Mouse (Mus musculus) hindbrain, embryonic 15.5 days (tissue): ENCODE data around the gene Defb36. TPM values are rescaled to one million over a fixed set of nuclear protein-coding genes. Genes with fewer than 3 reads are reported as not detected.
A peak's percentile ranks its signal among the peaks of the same experiment; 100 is the strongest.

Source experiments
- ATAC-seq: fragments of 200-750 bp; cut with Nextera tagmentation; 2 replicates; pipeline ENCODE4 v1.8.0; 2017; ENCODE audit warnings: low read depth, moderate number of reproducible peaks, moderate TSS enrichment; ENCODE audit not compliant: low FRiP score
- H3K27ac ChIP-seq: fragments of 300-500 bp; sonication (generic); replicated peaks from 2 replicates; pipeline ENCODE4 v1.5.1; 2015; ENCODE audit warnings: mild to moderate bottlenecking, inconsistent platforms
- H3K27me3 ChIP-seq: fragments of 300-500 bp; sonication (generic); 2 replicates; pipeline ENCODE4 v1.6.1; 2015; ENCODE audit warnings: control low read depth, inconsistent platforms
- H3K36me3 ChIP-seq: fragments of 300-500 bp; sonication (generic); 2 replicates; pipeline ENCODE4 v1.6.1; 2015; ENCODE audit warnings: control low read depth, inconsistent platforms
- H3K4me1 ChIP-seq: fragments of 300-500 bp; sonication (generic); replicated peaks from 2 replicates; pipeline ENCODE4 v1.6.1; 2015; ENCODE audit warnings: control low read depth, inconsistent platforms
- H3K4me2 ChIP-seq: fragments of 300-500 bp; sonication (generic); 2 replicates; pipeline ENCODE4 v1.6.1; 2015; ENCODE audit warnings: moderate library complexity, mild to moderate bottlenecking, inconsistent platforms
- H3K4me3 ChIP-seq: fragments of 300-500 bp; sonication (generic); 2 replicates; pipeline ENCODE4 v1.5.1; 2015; ENCODE audit warnings: mild to moderate bottlenecking, inconsistent platforms
- H3K9ac ChIP-seq: fragments of 300-500 bp; sonication (generic); 2 replicates; pipeline ENCODE4 v1.6.1; 2015; ENCODE audit warnings: inconsistent platforms
- H3K9me3 ChIP-seq: fragments of 300-500 bp; sonication (generic); 2 replicates; pipeline ENCODE4 v1.6.1; 2016; ENCODE audit warnings: control low read depth, inconsistent platforms
- WGBS: fragments of 180-500 bp; shearing (Covaris S2); methylation state at CpG from one replicate; pipeline ENCODE4 v1.1.7; 2015; 5-methylcytosine and 5-hydroxymethylcytosine counted together
- polyA plus RNA-seq: library from polyadenylated mRNA; unstranded; fragments of >200 nt; fragmentation: Nextera tagmentation; extraction: Ambion mirVana; gene quantifications from 2 replicates; pipeline ENCODE4 v1.2.1, GENCODE M21; 2015

Gene Defb36
- polyA plus RNA-seq, 1 experiment from 2014 or later: not detected

DNA sequence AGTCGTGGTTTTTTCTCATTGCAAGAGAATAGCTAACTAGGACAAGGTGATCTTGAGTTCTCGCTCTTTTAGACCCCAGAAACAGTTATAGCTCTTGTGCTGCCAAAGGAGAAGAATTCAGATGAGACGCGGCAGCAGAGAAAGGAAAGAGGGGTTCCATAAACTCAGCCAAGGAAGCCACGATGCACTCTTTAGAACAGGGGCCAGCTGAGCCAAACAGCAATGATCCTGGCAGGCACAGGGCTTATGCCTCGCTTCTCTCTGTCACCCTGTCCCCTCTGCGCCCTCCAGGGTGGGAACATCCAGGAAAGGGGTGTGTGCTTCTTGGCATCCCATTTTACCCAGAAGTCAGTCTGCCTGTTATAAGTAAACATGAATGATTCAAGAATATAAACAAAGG lies 4.8 kb upstream of the Defb36 start, which contains the start of gene Defb45:
Defb45 (minus strand) TSS at position 101 of the 400 bp plus-strand sequence.
- H3K9ac ChIP-seq: no peak within 1 kb of the TSS
- no peaks in the 10 kb centered on the region for H3K36me3 ChIP-seq
- no peak within 1 kb of the TSS for H3K4me3 ChIP-seq
- H3K4me1 ChIP-seq: no peaks in the 10 kb centered on the region
- no peak for ATAC-seq
- 72% methylated on average over 7 of the region's 7 CpGs for WGBS
- H3K9me3 ChIP-seq: no peaks in the 10 kb centered on the region
- H3K27me3 ChIP-seq: no peaks in the 10 kb centered on the region
- no peak within 1 kb of the TSS for H3K4me2 ChIP-seq
- H3K27ac ChIP-seq: no peak within 1 kb of the TSS

DNA sequence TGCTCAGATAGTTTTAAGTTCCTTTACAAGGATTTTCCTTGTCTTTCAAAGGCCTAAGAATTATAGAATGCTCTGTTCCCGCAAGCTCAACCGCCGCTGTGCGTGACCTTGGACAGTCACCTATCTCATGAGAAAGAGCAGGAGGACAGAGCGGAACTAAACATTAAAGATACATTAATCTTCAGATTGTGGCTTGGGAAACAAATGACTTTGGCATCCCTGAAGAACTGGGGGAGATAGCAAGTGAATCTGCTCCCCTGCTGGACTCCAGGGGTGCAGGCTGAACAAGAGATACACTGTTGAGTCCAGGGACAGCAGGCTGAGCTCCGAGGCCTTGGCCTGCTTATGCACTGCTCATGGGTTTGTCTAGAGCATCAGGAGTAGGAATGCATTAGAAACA lies 4.1 kb upstream of the Defb36 start:
- WGBS: 64% methylated on average over 6 of the region's 6 CpGs
- no peaks in the 10 kb centered on the region for H3K27me3 ChIP-seq
- no peak overlapping the region for H3K9ac ChIP-seq
- H3K36me3 ChIP-seq: no peaks in the 10 kb centered on the region
- no peak for ATAC-seq
- H3K27ac ChIP-seq: no peak overlapping the region
- no peak overlapping the region for H3K4me3 ChIP-seq
- no peaks in the 10 kb centered on the region for H3K9me3 ChIP-seq
- H3K4me1 ChIP-seq: no peaks in the 10 kb centered on the region
- H3K4me2 ChIP-seq: no peak overlapping the region

DNA sequence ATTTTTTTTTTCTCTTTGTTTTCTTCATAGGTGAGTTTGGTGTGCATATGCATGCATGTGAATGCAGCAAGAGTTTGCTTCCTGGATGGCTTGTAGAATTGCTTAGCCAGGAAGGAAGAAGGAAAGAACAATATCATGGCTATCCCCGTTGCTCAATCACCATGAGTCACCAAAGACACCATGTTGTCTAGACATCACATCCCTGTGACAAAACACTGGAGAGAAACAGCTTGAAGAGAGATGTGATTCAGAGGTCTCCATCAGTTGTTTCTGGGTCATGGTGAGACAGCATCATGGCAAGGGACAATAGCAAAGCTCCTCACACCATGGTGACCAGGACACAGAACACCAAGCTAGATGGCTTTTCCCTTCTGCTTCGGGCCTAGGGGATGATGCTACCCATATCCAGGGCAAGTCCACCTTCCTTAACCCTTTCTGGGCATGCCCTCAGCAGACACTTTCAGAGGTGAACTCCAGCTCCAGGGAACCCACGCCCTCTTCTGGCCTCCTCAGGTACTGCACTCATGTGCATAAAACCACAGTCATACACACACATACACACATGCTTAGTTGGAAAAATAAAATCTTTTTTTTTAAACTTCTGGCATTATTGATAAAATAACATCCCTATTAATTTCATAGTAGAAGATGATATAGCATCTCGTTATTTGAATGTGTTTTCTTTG lies 2.7 kb upstream of the Defb36 start:
- no peak for ATAC-seq
- WGBS: 77% methylated on average over 4 of the region's 4 CpGs
- Histone ChIP-seq H3K4me3 (no peak overlapping the region), H3K9me3 (no peaks in the 10 kb centered on the region), H3K4me2 (no peak overlapping the region), H3K27ac (no peak overlapping the region), H3K4me1 (no peaks in the 10 kb centered on the region), H3K27me3 (no peaks in the 10 kb centered on the region), H3K36me3 (no peaks in the 10 kb centered on the region), H3K9ac (no peak overlapping the region)

DNA sequence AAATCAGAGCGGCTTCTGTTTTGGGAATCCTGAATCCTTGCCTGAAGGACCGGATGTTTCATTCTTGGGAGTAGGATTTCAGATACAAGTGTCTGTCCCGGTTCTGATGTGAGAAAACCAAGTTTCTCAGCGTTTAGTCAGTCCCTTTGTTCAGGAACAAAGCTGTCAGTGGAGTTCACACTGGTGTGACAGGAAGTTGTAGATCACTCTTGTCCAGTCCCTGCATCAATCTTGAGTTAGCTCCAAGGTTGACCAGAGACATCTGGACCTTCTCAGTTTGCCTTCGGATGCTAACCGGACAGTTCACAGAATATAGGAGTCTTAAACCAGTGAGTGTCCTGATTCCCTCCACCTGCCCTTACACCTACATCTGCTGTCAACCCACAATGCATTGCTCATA lies 3.6 kb downstream of the Defb36 start:
- ATAC-seq: no peak
- no peak overlapping the region for H3K4me3 ChIP-seq
- no peak overlapping the region for H3K4me2 ChIP-seq
- no peaks in the 10 kb centered on the region for H3K27me3 ChIP-seq
- no peak overlapping the region for H3K27ac ChIP-seq
- H3K4me1 ChIP-seq: no peaks in the 10 kb centered on the region
- H3K9ac ChIP-seq: no peak overlapping the region
- H3K9me3 ChIP-seq: no peaks in the 10 kb centered on the region
- H3K36me3 ChIP-seq: no peaks in the 10 kb centered on the region
- 72% methylated on average over 6 of the region's 6 CpGs for WGBS

DNA sequence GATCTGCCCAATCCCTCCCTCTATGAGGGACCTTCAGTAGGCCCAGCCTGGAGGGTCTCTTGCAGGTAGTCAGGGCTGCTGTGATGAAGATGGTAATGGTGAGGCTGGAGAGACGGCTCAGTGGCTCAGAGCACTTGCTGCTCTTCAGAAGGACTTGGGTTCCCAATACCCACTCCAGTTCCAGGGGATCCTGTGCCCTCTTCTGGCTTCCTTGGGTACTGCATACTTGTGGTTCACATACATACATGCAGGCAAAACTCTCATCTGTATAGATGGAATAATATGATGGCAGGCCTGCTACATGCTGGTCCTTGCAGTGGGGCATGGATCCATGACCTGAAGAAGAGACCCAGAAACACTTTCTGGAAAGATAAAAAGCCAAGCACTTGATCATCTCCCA lies 4.6 kb downstream of the Defb36 start:
- H3K27me3 ChIP-seq: no peaks in the 10 kb centered on the region
- no peaks in the 10 kb centered on the region for H3K4me1 ChIP-seq
- 94% methylated on average over 1 of the region's 1 CpGs for whole genome bisulfite sequencing
- H3K4me2 ChIP-seq: no peak overlapping the region
- H3K4me3 ChIP-seq: no peak overlapping the region
- ATAC-seq: no peak
- H3K36me3 ChIP-seq: no peaks in the 10 kb centered on the region
- no peak overlapping the region for H3K27ac ChIP-seq
- no peaks in the 10 kb centered on the region for H3K9me3 ChIP-seq
- no peak overlapping the region for H3K9ac ChIP-seq

DNA sequence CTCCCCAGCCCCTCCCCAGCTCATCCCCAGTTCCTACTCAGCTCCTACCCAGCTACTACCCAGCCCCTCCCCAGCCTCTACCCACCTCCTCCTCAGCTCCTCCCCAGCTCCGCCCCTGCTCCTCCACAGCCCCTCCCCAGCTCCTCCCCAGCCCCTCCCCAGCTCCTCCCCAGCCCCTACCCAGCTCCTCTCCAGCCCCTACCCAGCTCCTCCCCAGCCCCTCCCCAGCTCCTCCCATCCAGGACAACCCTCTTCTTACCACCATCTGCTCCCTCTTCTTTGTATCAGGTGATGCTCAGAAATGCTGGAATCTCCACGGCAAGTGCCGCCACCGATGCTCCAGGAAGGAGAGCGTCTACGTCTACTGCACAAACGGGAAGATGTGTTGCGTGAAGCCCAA lies 8.1 kb downstream of the Defb36 start:
- no peak for ATAC-seq
- no peaks in the 10 kb centered on the region for H3K36me3 ChIP-seq
- WGBS: 37% methylated on average over 8 of the region's 8 CpGs
- no peaks in the 10 kb centered on the region for H3K27me3 ChIP-seq
- H3K27ac ChIP-seq: no peak overlapping the region
- no peak overlapping the region for H3K9ac ChIP-seq
- H3K9me3 ChIP-seq: no peaks in the 10 kb centered on the region
- H3K4me2 ChIP-seq: no peak overlapping the region
- no peaks in the 10 kb centered on the region for H3K4me1 ChIP-seq
- no peak overlapping the region for H3K4me3 ChIP-seq

DNA sequence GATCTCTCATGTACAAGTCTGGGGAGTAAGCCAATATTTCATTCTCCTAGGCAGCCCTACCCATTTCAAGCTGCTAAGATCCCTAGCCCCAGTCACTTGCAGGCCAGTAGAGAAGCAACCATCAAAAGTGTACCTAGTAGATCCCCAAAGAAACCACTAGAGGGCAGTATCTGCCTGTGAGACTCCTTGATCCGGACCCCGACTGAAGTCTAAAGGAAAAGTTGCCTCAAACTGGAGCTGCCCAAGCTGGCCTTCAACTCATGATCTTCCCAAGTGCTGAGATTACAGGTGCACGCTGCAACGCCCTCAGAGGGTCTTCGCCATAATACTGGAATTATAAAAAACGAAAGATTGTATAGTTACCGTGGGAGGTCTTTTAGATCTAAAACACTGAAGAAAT lies 11.4 kb downstream of the Defb36 start:
- ATAC-seq: peak; percentile 45; the same call in 1 of the 2 replicates
- Histone ChIP-seq H3K4me3 (no peak overlapping the region), H3K36me3 (no peaks in the 10 kb centered on the region), H3K27ac (no peak overlapping the region), H3K9me3 (no peaks in the 10 kb centered on the region), H3K9ac (no peak overlapping the region), H3K27me3 (no peaks in the 10 kb centered on the region), H3K4me2 (no peak overlapping the region), H3K4me1 (no peaks in the 10 kb centered on the region)
- 10% methylated on average over 7 of the region's 7 CpGs for WGBS

DNA sequence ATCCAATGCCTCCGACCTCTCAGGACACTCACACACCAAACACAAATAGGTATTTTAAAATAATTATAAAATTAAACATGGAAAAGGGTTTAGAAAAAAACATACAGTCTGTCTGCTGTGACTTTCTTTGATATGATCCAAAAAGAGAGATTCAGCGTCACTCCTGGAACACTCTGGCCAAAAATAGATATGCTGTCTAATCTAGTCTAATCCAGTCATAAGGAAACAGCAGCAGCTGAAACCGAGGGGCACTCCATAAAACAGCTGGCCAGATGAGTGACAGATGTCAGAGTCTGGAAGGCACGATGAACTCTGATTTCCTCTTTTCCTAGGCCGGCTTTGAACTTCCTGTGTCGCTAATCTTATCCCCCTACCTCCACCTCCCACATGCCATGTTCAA lies 12.3 kb downstream of the Defb36 start:
- H3K4me2 ChIP-seq: no peak overlapping the region
- H3K36me3 ChIP-seq: no peaks in the 10 kb centered on the region
- no peak overlapping the region for H3K9ac ChIP-seq
- ATAC-seq: no peak
- H3K9me3 ChIP-seq: no peaks in the 10 kb centered on the region
- H3K27me3 ChIP-seq: no peaks in the 10 kb centered on the region
- WGBS: 83% methylated on average over 6 of the region's 6 CpGs
- H3K4me3 ChIP-seq: no peak overlapping the region
- no peaks in the 10 kb centered on the region for H3K4me1 ChIP-seq
- no peak overlapping the region for H3K27ac ChIP-seq

DNA sequence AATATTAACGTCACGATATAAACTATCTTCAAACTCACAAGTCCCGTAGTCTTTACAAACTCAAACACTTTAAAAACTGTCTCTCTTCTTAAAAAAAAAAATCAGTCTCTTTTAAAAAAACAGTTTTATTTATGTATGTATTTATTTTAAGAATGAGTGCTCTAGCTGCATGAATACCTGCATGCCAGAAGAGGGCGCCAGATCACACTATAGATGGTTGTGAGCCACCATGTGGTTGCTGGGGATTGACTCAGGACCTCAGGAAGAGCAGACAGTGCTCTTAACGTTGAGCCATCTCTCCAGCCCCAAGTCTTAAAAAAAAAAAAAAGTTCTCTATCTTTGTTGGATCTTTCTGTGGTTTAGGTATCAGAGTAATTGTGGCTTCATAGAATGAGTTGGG lies 13.2 kb downstream of the Defb36 start:
- Histone ChIP-seq H3K36me3 (no peaks in the 10 kb centered on the region), H3K27me3 (no peaks in the 10 kb centered on the region), H3K9ac (no peak overlapping the region), H3K4me1 (no peaks in the 10 kb centered on the region), H3K4me3 (no peak overlapping the region), H3K4me2 (no peak overlapping the region), H3K27ac (no peak overlapping the region), H3K9me3 (no peaks in the 10 kb centered on the region)
- WGBS: 66% methylated on average over 5 of the region's 5 CpGs
- ATAC-seq: no peak

DNA sequence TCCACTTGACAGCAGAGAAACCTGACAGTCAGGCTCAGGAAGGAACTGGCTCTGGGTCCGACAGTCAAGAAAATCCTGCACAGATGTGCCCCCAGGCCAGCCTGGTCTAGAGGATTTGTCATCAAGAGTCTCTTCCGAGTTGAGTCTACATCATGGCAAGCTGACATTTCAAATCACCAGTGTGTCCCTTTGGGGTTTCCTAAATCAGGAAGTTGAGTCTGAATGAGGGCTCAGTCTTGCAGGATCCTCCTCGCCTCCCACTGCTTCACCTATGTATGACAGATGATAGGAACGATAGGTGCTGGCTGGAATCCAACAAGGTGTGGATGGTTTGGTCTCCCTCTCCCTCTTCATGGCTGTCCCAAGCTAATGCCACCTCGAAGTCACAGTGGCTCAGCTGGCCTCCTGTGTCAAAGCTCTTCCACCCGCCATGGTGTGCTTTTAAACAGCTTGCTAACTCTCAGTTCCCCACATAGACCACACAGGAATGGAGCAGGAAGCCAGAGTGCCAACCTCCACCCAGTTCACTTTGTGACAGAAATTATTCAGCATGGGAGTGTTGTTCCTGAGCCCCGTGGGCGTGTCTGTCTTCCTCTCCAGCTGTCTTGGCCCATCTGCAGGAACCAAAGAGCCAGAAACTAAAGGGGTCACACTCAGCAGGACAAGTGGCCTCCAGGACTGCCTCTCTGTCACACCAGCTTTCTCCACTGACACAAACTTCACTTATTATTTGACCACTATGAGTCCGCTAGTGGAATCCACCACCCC lies 16.4 kb downstream of the Defb36 start:
- no peaks in the 10 kb centered on the region for H3K36me3 ChIP-seq
- ATAC-seq: no peak
- H3K4me1 ChIP-seq: peaks cover 5% of the 10 kb centered on the region
- WGBS: 82% methylated on average over 9 of the region's 9 CpGs
- no peaks in the 10 kb centered on the region for H3K9me3 ChIP-seq
- no peak overlapping the region for H3K4me2 ChIP-seq
- H3K27me3 ChIP-seq: no peaks in the 10 kb centered on the region; the same call in 1 of the 2 replicates
- no peak overlapping the region for H3K4me3 ChIP-seq
- H3K27ac ChIP-seq: no peak overlapping the region
- H3K9ac ChIP-seq: no peak overlapping the region

DNA sequence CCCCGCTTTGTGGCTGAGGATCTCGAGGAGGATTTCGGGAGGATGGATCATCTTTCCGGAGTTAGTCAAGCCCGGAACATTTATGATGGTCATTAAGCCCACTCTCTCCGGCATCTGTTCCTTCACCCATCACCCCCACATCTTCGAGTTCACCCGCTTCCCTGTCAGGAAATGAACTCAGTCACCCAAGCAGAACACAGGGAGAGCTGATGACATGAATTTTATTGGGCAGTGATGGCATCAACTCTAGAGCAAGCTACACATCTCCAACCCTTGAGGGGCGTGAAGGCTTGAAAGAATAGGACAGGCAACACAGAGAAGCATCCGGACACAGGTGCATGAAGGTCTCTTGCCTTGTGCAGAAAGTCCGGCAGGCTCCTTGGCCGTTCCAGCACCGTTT lies 18.0 kb downstream of the Defb36 start:
- Histone ChIP-seq H3K27ac (no peak overlapping the region), H3K36me3 (no peaks in the 10 kb centered on the region), H3K27me3 (peaks cover 15% of the 10 kb centered on the region), H3K4me2 (no peak overlapping the region), H3K9ac (no peak overlapping the region), H3K4me1 (peaks cover 12% of the 10 kb centered on the region), H3K9me3 (no peaks in the 10 kb centered on the region), H3K4me3 (no peak overlapping the region)
- no peak for ATAC-seq
- 90% methylated on average over 13 of the region's 13 CpGs for WGBS

DNA sequence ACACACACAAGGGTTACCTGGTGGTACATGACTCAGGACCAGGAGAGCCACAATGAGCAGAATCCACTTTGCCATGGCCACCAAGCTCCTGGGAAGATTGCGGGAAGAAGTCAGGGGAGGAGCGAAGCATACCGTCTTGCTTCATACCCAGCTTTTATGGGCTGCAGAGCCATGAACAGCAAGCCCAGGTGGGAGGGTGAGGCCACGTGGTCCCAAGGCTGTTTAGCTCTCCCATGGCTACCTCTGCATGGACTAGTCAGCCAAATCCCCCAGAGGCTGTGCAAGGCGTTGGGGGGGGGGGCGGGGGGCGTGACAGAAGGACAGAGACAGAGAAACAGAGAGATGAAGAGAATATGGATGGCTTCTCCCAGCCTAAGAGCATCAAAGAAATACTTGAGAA lies 18.8 kb downstream of the Defb36 start, which contains the start of gene Defb25:
Defb25 (minus strand) TSS at position 101 of the 400 bp plus-strand sequence.
- Histone ChIP-seq H3K4me2 (no peak within 1 kb of the TSS), H3K4me3 (no peak within 1 kb of the TSS), H3K27ac (no peak within 1 kb of the TSS), H3K36me3 (no peaks in the 10 kb centered on the region), H3K9me3 (no peaks in the 10 kb centered on the region), H3K27me3 (peaks cover 16% of the 10 kb centered on the region), H3K4me1 (peaks cover 15% of the 10 kb centered on the region), H3K9ac (no peak within 1 kb of the TSS)
- ATAC-seq: no peak
- WGBS: 84% methylated on average over 7 of the region's 7 CpGs
